Mouse (Mus musculus) E14TG2a.4 (cell line): ENCODE data around the gene Mrpl4.

Experiments used
- CTCF ChIP-seq: conservative IDR thresholded peaks from 2 replicates; pipeline ENCODE4 v1.5.1; 2014; ENCODE audit warnings: low read length
- POU5F1 ChIP-seq: IDR thresholded peaks from 2 replicates; pipeline ENCODE4 v1.6.1; 2014; ENCODE audit warnings: low read length, borderline replicate concordance

DNA sequence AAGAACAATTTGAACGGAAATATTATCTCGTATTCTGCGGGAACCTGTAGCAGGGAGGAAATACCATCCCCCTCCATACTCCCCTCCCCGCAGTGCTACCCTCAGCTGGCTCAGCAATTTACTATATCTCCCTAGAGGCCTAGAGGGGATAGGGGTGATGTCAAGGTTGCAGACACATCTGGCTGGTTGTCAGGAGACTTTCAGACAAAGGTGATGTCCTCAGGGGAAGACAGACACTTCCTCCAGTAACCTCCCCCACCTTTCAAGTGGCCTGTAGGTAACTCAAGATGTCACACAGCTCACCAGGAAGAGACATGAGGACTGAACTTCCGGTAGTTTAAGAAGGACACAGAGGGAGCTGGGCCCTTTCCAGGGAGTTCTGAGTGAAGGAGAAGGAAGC, 19.4 kb upstream of the Mrpl4 start:
- TF ChIP-seq CTCF (no peak), POU5F1 (no peak)
